35 mouse cellular contexts compared by ENCODE assay signal in the genomic region with DNA sequence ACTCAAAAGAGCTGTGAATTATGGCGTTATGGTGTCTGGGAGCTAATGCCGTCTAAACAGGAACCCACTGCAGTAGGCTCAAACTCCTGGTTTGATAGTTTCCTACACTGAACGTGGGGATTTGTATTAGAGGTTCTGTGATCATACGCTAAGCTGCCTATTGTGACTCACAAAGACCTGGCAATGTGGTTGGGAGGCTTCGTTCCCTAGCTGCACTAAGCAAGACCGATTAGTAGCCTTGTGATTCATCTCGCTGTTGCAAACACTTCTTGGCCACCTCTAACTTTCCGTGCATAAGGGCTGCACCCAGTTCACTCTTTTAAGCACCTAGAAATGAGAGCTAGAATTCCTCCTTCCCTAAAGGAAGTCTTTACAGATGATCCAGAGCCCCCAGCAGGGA.
DNase-seq lines count a peak whose midpoint lies in the region; ATAC-seq and TF ChIP-seq lines count a peak whose summit lies in the region.
"Had no signal": no experiment of that assay in that cellular context is flagged by ENCODE, and none has a peak within 500 bp of the region (broad histone marks: within the 10 kb centered on the region; RNA-seq: fewer than 3 reads in every experiment).

No protein-coding gene starts in this region.

- no peaks in the 10 kb centered on the region for H3K9me3 ChIP-seq in forebrain, postnatal 0 days (ENCODE audit: low read length)
- no peaks in the 10 kb centered on the region for H3K9me3 ChIP-seq in forebrain, embryonic 11.5 days (ENCODE audit: control insufficient read depth, low read length)
- H3K9me3 ChIP-seq: embryonic facial prominence, embryonic 12.5 days; forebrain, embryonic 10.5 days; kidney, embryonic 15.5 days; limb, embryonic 10.5 days; limb, embryonic 15.5 days; liver, embryonic 13.5 days; midbrain, embryonic 13.5 days; neural tube, embryonic 13.5 days had no signal

- ATAC-seq in forebrain, postnatal 0 days = no peak
- ATAC-seq in forebrain, embryonic 11.5 days (replicated peaks; ENCODE audit: low FRiP score) = no peak
- ATAC-seq: activated CD4-positive, CD25-positive, alpha-beta regulatory T cell, adult 4 months; forebrain, embryonic 16.5 days; lung, postnatal 0 days; midbrain, embryonic 13.5 days had no signal

- H3K4me2 ChIP-seq in forebrain, postnatal 0 days (ENCODE audit: low read depth) = no peak overlapping the region
- no peak overlapping the region for H3K4me2 ChIP-seq in forebrain, embryonic 11.5 days (ENCODE audit: low read depth, low read length, severe bottlenecking)
- H3K4me2 ChIP-seq: embryonic facial prominence, embryonic 12.5 days; heart, embryonic 11.5 days; hindbrain, embryonic 14.5 days; kidney, embryonic 15.5 days; limb, embryonic 15.5 days; liver, embryonic 13.5 days; midbrain, embryonic 13.5 days; neural tube, embryonic 13.5 days had no signal

- no peak overlapping the region for H3K4me3 ChIP-seq in forebrain, postnatal 0 days (ENCODE audit: low read depth, low read length)
- no peak overlapping the region for H3K4me3 ChIP-seq in forebrain, embryonic 11.5 days (ENCODE audit: low read depth, low read length)
- H3K4me3 ChIP-seq: embryonic facial prominence, embryonic 12.5 days; forebrain, embryonic 10.5 days; kidney, embryonic 15.5 days; limb, embryonic 10.5 days; limb, embryonic 15.5 days; liver, embryonic 13.5 days; megakaryocyte, embryonic 14.5 days; midbrain, embryonic 13.5 days; neural tube, embryonic 13.5 days had no signal

- no peak for DNase-seq in forebrain, postnatal 0 days
- DNase-seq in forebrain, embryonic 11.5 days (ENCODE audit: low spot score) = no peak
- peak; percentile 18 for DNase-seq in ovary, adult 18-20 months (ENCODE audit: low spot score)
- DNase-seq in ovary, postnatal 10 days (ENCODE audit: low spot score) = no peak
- DNase-seq in adrenal gland, postnatal 25 days = peak; percentile 31
- DNase-seq in skeletal muscle tissue, adult 2 months (ENCODE audit: low read depth, low spot score) = peak; percentile 6
- DNase-seq in spleen, postnatal 10 days (ENCODE audit: low spot score in 2 of 2) = no peak
- DNase-seq in frontal cortex, postnatal 25 days (ENCODE audit: low spot score in 2 of 2) = no peak
- DNase-seq: cerebellum, adult 2 months; cerebellum, postnatal 36 days; gastrocnemius, postnatal 25 days; heart, adult 18-20 months; heart, postnatal 4 days; kidney, adult 11 months; kidney, postnatal 25 days; liver, embryonic 13.5 days; lung, adult 18-20 months; lung, postnatal 4 days; retina, postnatal 1 day; right cerebral cortex, postnatal 14 days; thymus, adult 18-20 months; thymus, postnatal 25 days had no signal

- WGBS in forebrain, postnatal 0 days = 43% methylated on average over 8 of the region's 8 CpGs
- 56% methylated on average over 8 of the region's 8 CpGs for WGBS in forebrain, embryonic 11.5 days

- TF ChIP-seq CTCF in forebrain, postnatal 0 days (IDR thresholded peaks at IDR 0.05; ENCODE audit: low read depth) = no peak

- H3K27me3 ChIP-seq in forebrain, postnatal 0 days (ENCODE audit: insufficient read depth, low read length) = no peaks in the 10 kb centered on the region
- H3K27me3 ChIP-seq in forebrain, embryonic 11.5 days (ENCODE audit: control insufficient read depth, insufficient read depth, low read length) = no peaks in the 10 kb centered on the region
- H3K27me3 ChIP-seq: embryonic facial prominence, embryonic 12.5 days; kidney, embryonic 15.5 days; limb, embryonic 15.5 days; liver, embryonic 13.5 days; megakaryocyte, embryonic 14.5 days; midbrain, embryonic 13.5 days; neural tube, embryonic 13.5 days had no signal

- H3K4me1 ChIP-seq in forebrain, postnatal 0 days (ENCODE audit: insufficient read depth) = peaks cover 5% of the 10 kb centered on the region; the same call in 1 of the 2 replicates
- H3K4me1 ChIP-seq in forebrain, embryonic 11.5 days (replicated peaks; ENCODE audit: control insufficient read depth, insufficient read depth, low read length) = no peaks in the 10 kb centered on the region
- H3K4me1 ChIP-seq: embryonic facial prominence, embryonic 12.5 days; liver, embryonic 13.5 days; megakaryocyte, embryonic 14.5 days; midbrain, embryonic 13.5 days had no signal

- H3K27ac ChIP-seq in forebrain, postnatal 0 days (ENCODE audit: low read depth, low read length) = 0 out of 2 replicates have a peak overlapping the region, but pooled peaks have one; percentile 9
- no peak overlapping the region for H3K27ac ChIP-seq in forebrain, embryonic 11.5 days (ENCODE audit: low read depth, low read length)
- H3K27ac ChIP-seq: embryonic facial prominence, embryonic 12.5 days; forebrain, embryonic 10.5 days; hindbrain, embryonic 14.5 days; kidney, embryonic 15.5 days; limb, embryonic 10.5 days; limb, embryonic 15.5 days; liver, embryonic 13.5 days; midbrain, embryonic 13.5 days; neural tube, embryonic 13.5 days had no signal

- no peak overlapping the region for H3K9ac ChIP-seq in forebrain, postnatal 0 days
- H3K9ac ChIP-seq in forebrain, embryonic 11.5 days (ENCODE audit: low read length) = no peak overlapping the region
- H3K9ac ChIP-seq: embryonic facial prominence, embryonic 12.5 days; hindbrain, embryonic 14.5 days; kidney, embryonic 15.5 days; limb, embryonic 15.5 days; liver, embryonic 13.5 days; midbrain, embryonic 13.5 days; neural tube, embryonic 13.5 days had no signal

- H3K36me3 ChIP-seq in forebrain, postnatal 0 days (ENCODE audit: insufficient read depth) = no peaks in the 10 kb centered on the region
- H3K36me3 ChIP-seq in forebrain, embryonic 11.5 days (ENCODE audit: control insufficient read depth, insufficient read depth, low read length) = no peaks in the 10 kb centered on the region
- H3K36me3 ChIP-seq: embryonic facial prominence, embryonic 12.5 days; forebrain, embryonic 10.5 days; kidney, embryonic 15.5 days; limb, embryonic 10.5 days; limb, embryonic 15.5 days; liver, embryonic 13.5 days; midbrain, embryonic 13.5 days; neural tube, embryonic 13.5 days had no signal

Comparison
In these comparisons a context has a peak if more than half of its experiments do, and no peak if none do; other contexts are left out.
1. DNase-seq: peak in ovary, adult 18-20 months (single experiment), adrenal gland, postnatal 25 days (single experiment) and skeletal muscle tissue, adult 2 months (single experiment); none in forebrain, postnatal 0 days (single experiment), forebrain, embryonic 11.5 days (single experiment), ovary, postnatal 10 days (single experiment), spleen, postnatal 10 days (0 of 2) and frontal cortex, postnatal 25 days (0 of 2).